ENCODE assay signal across 16 mouse cellular contexts in genomic region chr4:142193151-142193578, GRCm38 (mm10). TPM values are rescaled to one million over a fixed set of nuclear protein-coding genes. Genes with fewer than 3 reads are reported as not detected.
A peak's percentile ranks its signal among the peaks of the same experiment; 100 is the strongest.
DNase-seq lines count a peak whose midpoint lies in the region; ATAC-seq and TF ChIP-seq lines count a peak whose summit lies in the region.
"Had no signal": no experiment of that assay in that cellular context is flagged by ENCODE, and none has a peak within 500 bp of the region (broad histone marks: within the 10 kb centered on the region; RNA-seq: fewer than 3 reads in every experiment).

No protein-coding gene starts in this region.

- no peak for TF ChIP-seq CTCF in layer of hippocampus, adult 2 months (conservative IDR thresholded peaks at IDR 0.05)
- no peak; the same call in 1 of the 2 replicates for TF ChIP-seq CTCF in kidney, adult 2 months (conservative IDR thresholded peaks at IDR 0.05; ENCODE audit: insufficient read depth, insufficient read length, low read depth, low read length)
- no peak for TF ChIP-seq CTCF in lung, postnatal 0 days (IDR thresholded peaks at IDR 0.05)

- peak overlapping the region; percentile 82; the same call in 1 of the 2 replicates for H3K27ac ChIP-seq in layer of hippocampus, adult 2 months
- peak overlapping the region; percentile 96 for H3K27ac ChIP-seq in kidney, adult 2 months (ENCODE audit: insufficient read depth, low read depth, low read length)
- peak overlapping the region; percentile 64; the same call in 1 of the 2 replicates for H3K27ac ChIP-seq in lung, postnatal 0 days (ENCODE audit: low read length)
- no peak overlapping the region for H3K27ac ChIP-seq in forebrain, embryonic 12.5 days
- H3K27ac ChIP-seq in heart, embryonic 10.5 days: no peak overlapping the region
- H3K27ac ChIP-seq: embryonic facial prominence, embryonic 12.5 days; hindbrain, embryonic 15.5 days; limb, embryonic 12.5 days; liver, embryonic 15.5 days; neural tube, embryonic 12.5 days had no signal

- H3K9me3 ChIP-seq in lung, postnatal 0 days (ENCODE audit: low read length): no peaks in the 10 kb centered on the region
- no peaks in the 10 kb centered on the region for H3K9me3 ChIP-seq in forebrain, embryonic 12.5 days
- no peaks in the 10 kb centered on the region for H3K9me3 ChIP-seq in heart, embryonic 10.5 days
- H3K9me3 ChIP-seq: embryonic facial prominence, embryonic 12.5 days; hindbrain, embryonic 15.5 days; limb, embryonic 12.5 days; liver, embryonic 15.5 days; neural tube, embryonic 12.5 days had no signal

- H3K4me1 ChIP-seq in kidney, adult 2 months (ENCODE audit: control insufficient read depth, insufficient read depth, low read length): peaks cover 54% of the 10 kb centered on the region
- H3K4me1 ChIP-seq in lung, postnatal 0 days (ENCODE audit: insufficient read depth, low read depth, low read length): no peaks in the 10 kb centered on the region; the same call in 1 of the 2 replicates
- no peaks in the 10 kb centered on the region; the same call in 1 of the 2 replicates for H3K4me1 ChIP-seq in forebrain, embryonic 12.5 days
- H3K4me1 ChIP-seq in heart, embryonic 10.5 days: peaks cover 25% of the 10 kb centered on the region
- H3K4me1 ChIP-seq: embryonic facial prominence, embryonic 12.5 days; liver, embryonic 15.5 days; neural tube, embryonic 12.5 days had no signal

- 31% methylated on average over 8 of the region's 8 CpGs for WGBS in kidney, adult 2 months
- WGBS in lung, postnatal 0 days: 73% methylated on average over 8 of the region's 8 CpGs
- WGBS in forebrain, embryonic 12.5 days: 92% methylated on average over 8 of the region's 8 CpGs
- WGBS in heart, embryonic 10.5 days: 79% methylated on average over 8 of the region's 8 CpGs

- H3K9ac ChIP-seq in lung, postnatal 0 days (replicated peaks; ENCODE audit: low read depth): no peak overlapping the region
- H3K9ac ChIP-seq in forebrain, embryonic 12.5 days: no peak overlapping the region
- H3K9ac ChIP-seq: embryonic facial prominence, embryonic 12.5 days; hindbrain, embryonic 15.5 days; limb, embryonic 12.5 days; liver, embryonic 15.5 days; neural tube, embryonic 12.5 days had no signal

- H3K4me3 ChIP-seq in layer of hippocampus, adult 2 months: no peak overlapping the region
- no peak overlapping the region for H3K4me3 ChIP-seq in kidney, adult 2 months (ENCODE audit: insufficient read depth, low read depth, low read length)
- no peak overlapping the region for H3K4me3 ChIP-seq in lung, postnatal 0 days (ENCODE audit: low read depth, low read length)
- no peak overlapping the region for H3K4me3 ChIP-seq in forebrain, embryonic 12.5 days (replicated peaks)
- H3K4me3 ChIP-seq in heart, embryonic 10.5 days: no peak overlapping the region
- H3K4me3 ChIP-seq: embryonic facial prominence, embryonic 12.5 days; hindbrain, embryonic 15.5 days; left cerebral cortex, adult 2 months; limb, embryonic 12.5 days; liver, embryonic 15.5 days; neural tube, embryonic 12.5 days had no signal

- TF ChIP-seq EP300 in lung, postnatal 0 days (IDR thresholded peaks at IDR 0.05): peak; percentile 72

- H3K4me2 ChIP-seq in lung, postnatal 0 days (replicated peaks; ENCODE audit: low read depth, low read length): no peak overlapping the region
- no peak overlapping the region for H3K4me2 ChIP-seq in forebrain, embryonic 12.5 days
- H3K4me2 ChIP-seq: embryonic facial prominence, embryonic 12.5 days; hindbrain, embryonic 15.5 days; limb, embryonic 12.5 days; liver, embryonic 15.5 days; neural tube, embryonic 12.5 days had no signal

- H3K27me3 ChIP-seq in kidney, adult 2 months (replicated peaks; ENCODE audit: control insufficient read depth, insufficient read depth, low read length): no peaks in the 10 kb centered on the region
- no peaks in the 10 kb centered on the region for H3K27me3 ChIP-seq in lung, postnatal 0 days (replicated peaks; ENCODE audit: insufficient read depth, low read length)
- H3K27me3 ChIP-seq in forebrain, embryonic 12.5 days: no peaks in the 10 kb centered on the region
- H3K27me3 ChIP-seq in heart, embryonic 10.5 days (ENCODE audit: insufficient read depth, poor library complexity, severe bottlenecking): no peaks in the 10 kb centered on the region
- H3K27me3 ChIP-seq: embryonic facial prominence, embryonic 12.5 days; hindbrain, embryonic 15.5 days; limb, embryonic 12.5 days; liver, embryonic 15.5 days; neural tube, embryonic 12.5 days had no signal

- no peak for TF ChIP-seq POLR2A in kidney, adult 2 months (IDR thresholded peaks at IDR 0.05; ENCODE audit: low read depth, low read length)

- no peak for DNase-seq in layer of hippocampus, adult 2 months (ENCODE audit: low spot score in 2 of 2)
- DNase-seq in layer of hippocampus, adult 9-11 months: no peak
- peak; percentile 94 for DNase-seq in kidney, adult 2 months
- peak; percentile 63 for DNase-seq in kidney, postnatal 10 days
- peak; percentile 50 for DNase-seq in lung, postnatal 0 days (ENCODE audit: low spot score)
- DNase-seq in adipocyte (ENCODE audit: low spot score): no peak
- DNase-seq in heart, embryonic 10.5 days (ENCODE audit: low spot score): no peak
- DNase-seq: gastrocnemius, postnatal 36 days had no signal

- peak; percentile 68 for ATAC-seq in lung, postnatal 0 days
- ATAC-seq in forebrain, embryonic 12.5 days (ENCODE audit: low FRiP score): no peak

- no peaks in the 10 kb centered on the region for H3K36me3 ChIP-seq in kidney, adult 2 months (ENCODE audit: control insufficient read depth, insufficient read depth, low read length)
- no peaks in the 10 kb centered on the region for H3K36me3 ChIP-seq in lung, postnatal 0 days (ENCODE audit: insufficient read depth, low read length)
- H3K36me3 ChIP-seq in forebrain, embryonic 12.5 days (replicated peaks): no peaks in the 10 kb centered on the region
- peaks cover 8% of the 10 kb centered on the region; the same call in 1 of the 2 replicates for H3K36me3 ChIP-seq in heart, embryonic 10.5 days
- H3K36me3 ChIP-seq: embryonic facial prominence, embryonic 12.5 days; G1E; hindbrain, embryonic 15.5 days; liver, embryonic 15.5 days; neural tube, embryonic 12.5 days had no signal

RNA-seq across cellular contexts. Expression of gene Kazn, which starts 46.0 kb away (rescaled TPM):
- total RNA-seq in layer of hippocampus, adult 2 months (2021): 10 to 100 TPM; 41.1 to 42.9 TPM
- polyA plus RNA-seq in kidney, adult 2 months (2012; rRNA removed): 76.1 and 80.8 TPM in 2 replicates
- 6.0 and 8.6 TPM in 2 replicates for polyA plus RNA-seq in lung, postnatal 0 days (2015; fragmentation: Nextera tagmentation; extraction: Ambion mirVana)
- 22.2 and 25.6 TPM in 2 replicates for polyA plus RNA-seq in forebrain, embryonic 12.5 days (2016; fragmentation: Nextera tagmentation; extraction: Ambion mirVana)
- polyA plus RNA-seq in heart, embryonic 10.5 days (2016; fragmentation: Nextera tagmentation; extraction: Ambion mirVana): 11.2 and 12.2 TPM in 2 replicates
- polyA plus RNA-seq: G1E had no signal

Comparison
In these comparisons a context has a peak if more than half of its experiments do, and no peak if none do; other contexts are left out.
1. DNase-seq: peak in kidney, adult 2 months (single experiment), kidney, postnatal 10 days (single experiment) and lung, postnatal 0 days (single experiment); none in layer of hippocampus, adult 2 months (0 of 2), layer of hippocampus, adult 9-11 months (single experiment), adipocyte (single experiment) and heart, embryonic 10.5 days (single experiment).
2. H3K27ac ChIP-seq: peak in layer of hippocampus, adult 2 months (single experiment), kidney, adult 2 months (single experiment) and lung, postnatal 0 days (single experiment); none in forebrain, embryonic 12.5 days (single experiment) and heart, embryonic 10.5 days (single experiment).